Mouse (Mus musculus): ENCODE measurements around the gene Ppp5c.
"Not testable (repeated sequence)": the region's sequence is repeated elsewhere in the genome, so short reads cannot be mapped to it uniquely, and the experiment has no call there.

Ppp5c gene

DNA sequence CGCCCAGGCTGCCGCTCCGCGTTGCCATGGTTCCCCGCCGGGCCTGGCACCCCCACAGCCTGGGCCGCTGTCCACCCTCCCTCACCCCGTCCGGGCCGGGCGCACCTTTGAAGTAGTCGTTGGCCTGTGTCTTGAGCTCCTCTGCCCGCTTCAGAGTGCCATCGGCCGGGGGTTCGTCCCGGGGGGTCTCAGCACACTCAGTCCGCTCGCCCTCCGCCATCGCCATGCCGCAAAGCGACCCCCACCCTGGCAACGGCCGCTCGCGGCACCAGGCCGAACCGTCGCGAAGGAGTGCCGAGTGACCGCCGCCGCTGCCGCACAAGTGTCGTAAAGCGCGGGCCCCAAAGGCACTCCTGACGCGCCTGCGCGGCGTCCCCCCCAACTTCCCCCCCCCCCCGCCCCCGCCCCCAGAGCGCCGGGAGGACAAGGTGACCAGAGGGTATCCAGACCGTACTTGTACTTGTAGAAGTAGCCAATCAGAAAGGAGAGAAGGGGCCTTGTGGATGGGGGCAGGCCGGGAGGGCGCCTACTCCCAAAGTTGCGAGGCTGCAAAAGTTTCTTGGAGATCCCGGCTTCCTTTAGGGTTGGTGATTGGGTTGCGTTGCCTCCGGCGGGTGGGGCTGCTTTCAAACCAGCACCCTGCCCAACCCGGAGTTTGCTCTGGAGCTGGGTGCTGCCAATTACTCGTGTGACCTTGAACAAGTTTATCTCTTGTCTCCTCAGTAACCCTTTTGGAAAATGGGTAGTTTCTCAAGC lies at the start of gene Ppp5c:
Gene Ppp5c, minus strand, starts transcription at position 337 of the 756 bp plus-strand sequence.
- peak; percentile 78 to 85 for DNase-seq

- DNase-seq, result no peak
These were observed 48.8 kb upstream of the Ppp5c start for GRCm38 (mm10) chr7:17076542-17076941.

GRCm38 (mm10) chr7:17073904-17074615 lies 46.3 kb upstream of the Ppp5c start, which contains the start of gene Psg16:
Psg16 (plus strand) TSS chr7:17074040.
- peak; percentile 43 to 48 for DNase-seq

DNA sequence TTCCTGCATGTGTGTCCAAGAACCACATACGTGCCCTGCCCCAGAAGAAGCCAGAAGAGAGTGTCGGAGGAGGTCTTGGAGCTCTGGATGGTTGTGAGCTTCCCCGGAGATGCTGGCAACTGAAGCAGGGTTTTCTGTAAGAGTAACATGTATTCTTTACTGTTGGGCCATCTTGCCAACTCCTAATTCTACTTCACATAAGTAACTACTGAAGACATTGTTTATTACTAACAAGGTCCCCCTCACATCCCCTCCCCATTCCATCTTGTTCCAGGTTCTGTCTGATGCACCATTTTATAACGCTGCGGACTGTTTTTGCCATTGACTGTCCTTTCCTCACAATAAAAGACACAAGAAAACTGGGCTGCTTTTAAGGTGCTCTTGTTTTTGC lies 45.8 kb upstream of the Ppp5c start:
- no peak for DNase-seq

DNA sequence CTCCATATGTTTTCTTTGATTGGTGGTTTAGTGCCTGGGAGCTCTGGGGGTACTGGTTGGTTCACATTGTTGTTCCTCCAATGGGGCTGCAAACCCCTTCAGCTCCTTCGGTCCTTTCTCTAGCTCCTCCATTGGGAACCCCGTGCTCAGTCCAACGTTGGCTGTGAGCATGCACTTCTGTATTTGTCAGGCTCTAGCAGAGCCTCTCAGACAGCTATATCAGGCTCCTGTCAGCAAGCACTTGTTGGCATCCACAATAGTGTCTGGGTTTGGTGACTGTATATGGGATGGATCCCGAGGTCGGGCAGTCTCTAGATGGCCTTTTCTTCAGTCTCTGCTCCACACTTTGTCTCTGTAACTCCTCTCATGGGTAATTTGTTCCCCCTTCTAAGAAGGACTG lies 39.9 kb upstream of the Ppp5c start:
- DNase-seq, result not testable (repeated sequence)

DNA sequence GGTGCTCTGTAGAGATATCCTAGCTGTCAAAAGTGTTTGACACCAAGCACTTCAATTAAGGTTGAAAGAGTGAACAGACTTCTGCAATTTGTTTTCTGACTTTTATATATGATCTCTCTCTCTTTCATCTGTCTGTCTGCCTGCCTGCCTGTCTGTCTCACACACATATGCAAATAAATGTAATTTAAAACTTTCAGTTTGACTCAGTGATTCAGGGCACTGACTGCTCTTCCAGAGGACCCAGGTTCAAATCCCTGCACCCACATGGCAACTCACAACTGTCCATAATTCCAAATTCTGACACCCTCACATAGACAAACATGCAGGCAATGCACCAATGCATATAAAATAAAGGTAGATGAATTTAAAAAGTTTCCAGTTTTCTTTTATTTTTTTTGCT lies 39.3 kb upstream of the Ppp5c start:
- no peak for DNase-seq

- peak; percentile 72 to 80 for DNase-seq
These were observed 38.7 kb upstream of the Ppp5c start for GRCm38 (mm10) chr7:17066412-17066811.

- DNase-seq, result no peak
These were observed 37.9 kb upstream of the Ppp5c start for GRCm38 (mm10) chr7:17065620-17066019.

DNA sequence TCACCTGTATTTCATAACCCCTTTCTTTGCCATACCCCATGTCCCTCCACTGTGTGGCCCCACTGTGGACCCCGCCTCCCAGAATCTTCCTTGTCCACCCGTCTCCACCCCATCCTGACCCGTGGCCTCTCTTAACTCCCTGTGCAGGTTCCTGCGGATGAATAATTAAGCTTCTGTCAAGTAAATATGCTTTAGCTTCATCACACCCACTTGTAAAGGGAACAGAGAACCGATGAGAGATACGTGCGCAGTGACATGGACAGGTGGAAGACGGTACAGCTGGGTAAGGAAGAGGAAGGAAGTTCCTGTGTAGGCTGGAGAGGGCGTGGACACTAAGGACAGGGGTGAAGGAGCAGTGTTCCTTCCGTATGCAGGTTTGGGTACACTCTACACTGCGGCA lies 35.1 kb upstream of the Ppp5c start:
- DNase-seq, result no peak

DNA sequence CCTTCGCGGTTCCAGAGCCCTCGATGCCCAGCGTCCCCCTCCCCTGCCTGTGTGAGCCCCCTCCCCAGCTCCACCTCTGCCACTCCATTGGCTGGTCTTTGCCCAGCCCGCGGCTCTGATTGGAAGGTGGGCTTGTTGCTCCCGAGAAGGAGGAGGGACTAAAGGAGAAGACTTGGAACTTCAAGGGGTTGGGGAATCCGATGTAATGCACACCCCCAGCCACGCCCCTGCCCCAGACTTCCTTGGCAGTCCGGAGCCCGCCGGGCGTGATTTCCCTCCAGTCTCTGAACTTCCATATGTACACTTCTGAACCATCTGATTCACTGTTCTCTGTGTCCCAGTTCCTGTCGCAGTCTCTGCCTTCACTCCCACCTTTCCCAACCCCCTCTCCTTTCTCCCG lies 34.7 kb upstream of the Ppp5c start, which contains the start of gene Hif3a:
Gene Hif3a, minus strand, starts transcription at position 39 of the 400 bp plus-strand sequence.
- DNase-seq, result no peak

- peak in 1 of 2 experiments; percentile 40 for DNase-seq
These were observed 33.3 kb upstream of the Ppp5c start for GRCm38 (mm10) chr7:17060782-17061605.

- peak in 1 of 2 experiments; percentile 43 for DNase-seq
These were observed 32.5 kb upstream of the Ppp5c start for GRCm38 (mm10) chr7:17060031-17060781.

- DNase-seq, result no peak
These were observed 31.7 kb upstream of the Ppp5c start for GRCm38 (mm10) chr7:17059463-17059844.

- no peak for DNase-seq
These were observed 31.2 kb upstream of the Ppp5c start for GRCm38 (mm10) chr7:17058816-17059462.

GRCm38 (mm10) chr7:17058071-17058689 lies 30.5 kb upstream of the Ppp5c start:
- DNase-seq, result peak; percentile 51 to 68

- no peak for DNase-seq
These were observed 29.1 kb upstream of the Ppp5c start for GRCm38 (mm10) chr7:17056601-17057523.

DNA sequence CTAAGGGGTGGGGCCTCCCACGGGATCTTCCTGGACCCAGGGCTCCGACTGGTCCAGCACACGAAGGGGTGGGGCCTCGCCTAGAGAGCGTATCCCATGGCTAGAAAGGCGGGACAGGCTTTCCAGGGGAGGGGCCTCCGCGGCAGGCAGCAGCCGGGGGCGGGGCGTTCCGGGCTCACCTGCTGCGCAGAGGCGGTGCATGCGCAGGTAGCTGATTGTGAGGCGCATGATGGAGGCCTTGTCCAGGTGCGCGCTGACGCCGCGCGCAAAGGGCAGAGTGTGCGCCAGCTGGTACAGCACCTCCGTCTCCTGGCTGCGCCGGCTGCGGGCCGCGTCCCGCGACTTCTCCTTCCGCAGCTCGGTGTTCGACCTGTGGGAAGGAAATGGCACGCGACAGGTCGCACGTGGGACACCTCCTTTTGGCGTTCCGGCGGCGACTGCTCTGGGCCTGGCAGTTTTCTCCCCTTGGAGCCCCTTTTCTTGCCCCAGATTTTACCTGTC lies 28.4 kb upstream of the Ppp5c start:
- peak; percentile 70 to 83 for DNase-seq

DNA sequence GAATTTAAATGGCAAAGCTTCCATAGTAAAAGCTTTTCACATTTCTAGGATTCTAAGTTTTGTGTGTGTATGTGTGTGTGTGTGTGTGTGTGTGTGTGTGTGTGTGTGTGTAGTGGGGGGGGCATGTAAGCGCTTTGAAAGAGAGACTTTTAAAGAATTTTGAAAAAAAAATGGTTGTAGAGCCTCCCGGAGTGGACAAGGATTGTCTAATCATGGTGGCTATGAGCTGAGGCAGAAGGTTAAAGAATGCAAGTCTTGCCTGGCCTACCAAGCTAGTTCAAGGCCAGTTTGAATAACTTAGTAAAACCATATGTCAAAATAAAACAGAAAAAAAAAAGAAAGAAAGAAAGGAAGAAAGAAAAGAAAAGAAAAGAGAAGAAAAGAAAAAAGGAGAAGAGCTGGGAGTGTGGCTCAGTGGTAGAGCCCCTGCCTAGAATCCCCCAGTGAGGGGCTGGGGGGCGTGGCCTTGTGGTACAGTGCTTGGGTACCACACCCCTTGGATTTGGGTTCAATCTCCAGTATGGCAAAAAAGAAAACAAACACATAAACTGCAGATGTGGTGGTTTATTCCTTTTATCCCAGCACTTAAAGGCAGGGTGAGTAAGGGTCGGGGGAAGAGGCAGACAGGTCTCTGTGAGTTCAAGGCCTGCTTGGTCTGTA lies 27.7 kb upstream of the Ppp5c start:
- DNase-seq, result no peak

GRCm38 (mm10) chr7:17054325-17054989 lies 26.7 kb upstream of the Ppp5c start:
- no peak for DNase-seq
